Mouse (Mus musculus) C2C12 (cell line): ENCODE measurements at regions not wholly inside any gene's neighbourhood (a gene's known extent, or its start where the extent isn't known, plus 50 kb on each side); places are given as distances from the start of the nearest gene placed in this dataset.

Source experiments
- CEBPB ChIP-seq: IDR thresholded peaks from one replicate; pipeline ENCODE4 v1.6.1; 2011; ENCODE audit warnings: low read depth, mild to moderate bottlenecking, control low read depth, moderate library complexity
- CTCF ChIP-seq: IDR thresholded peaks from one replicate; pipeline ENCODE4 v1.5.1; 2011; ENCODE audit not compliant: control insufficient read depth, insufficient read depth, insufficient read length
- MYOD1 ChIP-seq: IDR thresholded peaks from one replicate; pipeline ENCODE4 v1.6.1; 2011; ENCODE audit warnings: low read depth; ENCODE audit not compliant: control insufficient read depth, insufficient read length
- USF1 ChIP-seq: IDR thresholded peaks from one replicate; pipeline ENCODE4 v1.6.1; 2011; ENCODE audit warnings: low read depth, mild to moderate bottlenecking, control low read depth, moderate library complexity

- TF ChIP-seq CTCF, result no peak
- TF ChIP-seq USF1, result no peak
- TF ChIP-seq MYOD1, result no peak
- no peak for TF ChIP-seq CEBPB
Measured at GRCm38 (mm10) chr8:89309591-89309990, 265.6 kb upstream of the Sall1 start.
